Mouse (Mus musculus) gonadal fat pad, adult 2 months (tissue): ENCODE data around the gene Psma3. TPM values are rescaled to one million over a fixed set of nuclear protein-coding genes. Genes with fewer than 3 reads are reported as not detected.

Source experiments
- polyA plus RNA-seq: library from polyadenylated mRNA; depleted of rRNA; stranded (reverse); fragments of >200 nt; gene quantifications from 2 replicates; pipeline ENCODE4 v1.2.3, GENCODE M21; 2012; rRNA removed

The Psma3 gene
- polyA plus RNA-seq, 1 experiment, result 33.9 TPM

Other genes with a start within 250 kb of the Psma3 start
- 15.2 and 17.5 TPM in 2 replicates for gene Frmd6, start 149.1 kb upstream of the Psma3 start, polyA plus RNA-seq
- gene Actr10, start 36.8 kb upstream of the Psma3 start, polyA plus RNA-seq, result 40.0 and 40.4 TPM in 2 replicates
- gene Arid4a, start 41.4 kb downstream of the Psma3 start, polyA plus RNA-seq, result 3.1 and 3.9 TPM in 2 replicates
- not detected in 2 replicates for gene Tomm20l, start 136.8 kb downstream of the Psma3 start, polyA plus RNA-seq
- gene Timm9, start 162.1 kb downstream of the Psma3 start, polyA plus RNA-seq, result 12.3 and 13.0 TPM in 2 replicates
- 2.1 and 2.5 TPM in 2 replicates for gene 2700049A03Rik, start 162.2 kb downstream of the Psma3 start, polyA plus RNA-seq